Mouse (Mus musculus) small intestine, adult 2 months (tissue): ENCODE results near the gene Cdc42ep2.

Experiments
- CTCF ChIP-seq: fragments of 200-500 bp; IDR thresholded peaks from 2 replicates; pipeline ENCODE4 v1.5.1; 2012; ENCODE audit warnings: low read depth, mild to moderate bottlenecking, control low read depth, inconsistent platforms, low read length, moderate library complexity, mixed read lengths; ENCODE audit not compliant: insufficient replicate concordance, insufficient read length; ENCODE audit errors: extremely low read depth
- POLR2A ChIP-seq: fragments of 200-500 bp; IDR thresholded peaks from 2 replicates; pipeline ENCODE4 v1.6.1; 2012; ENCODE audit warnings: low read depth, mild to moderate bottlenecking, control low read depth, inconsistent platforms, low read length, moderate library complexity

DNA sequence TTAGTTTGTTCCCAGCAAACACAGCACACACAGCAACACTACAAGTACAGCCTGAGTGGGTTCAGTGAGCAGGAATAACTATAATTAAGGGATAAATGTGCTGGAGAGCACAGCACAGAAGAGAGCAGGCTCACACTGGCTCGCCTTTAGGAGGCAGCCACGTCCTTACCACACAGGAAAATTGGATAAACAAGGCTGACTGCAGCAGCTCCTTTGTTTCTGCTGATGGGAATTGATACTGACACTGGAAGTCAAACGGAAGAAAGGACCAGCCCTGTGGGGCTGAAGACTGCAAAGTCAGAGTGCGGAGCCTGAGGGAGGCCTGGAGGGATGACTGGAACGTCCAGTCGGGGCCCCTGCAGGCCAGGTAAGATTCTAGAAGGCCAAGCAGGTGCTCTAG is 14.4 kb downstream of the Cdc42ep2 start:
- no peak for TF ChIP-seq CTCF
- TF ChIP-seq POLR2A = no peak
